Mouse (Mus musculus) CH12.LX (cell line): ENCODE measurements at regions not wholly inside any gene's neighbourhood (a gene's known extent, or its start where the extent isn't known, plus 50 kb on each side); places are given as distances from the start of the nearest gene placed in this dataset.

Source experiments
- DNase-seq: peaks from one replicate; pipeline ENCODE4 v3.0.0-alpha.2; 2013; ENCODE audit errors: extremely low read depth
- H3K27ac ChIP-seq: 2 replicates; pipeline ENCODE4 v1.5.1; 2012; ENCODE audit warnings: low read depth, mild to moderate bottlenecking, control low read depth, moderate library complexity; ENCODE audit not compliant: insufficient read depth
- H3K27me3 ChIP-seq: replicated peaks from 2 replicates; pipeline ENCODE3; 2012; ENCODE audit warnings: inconsistent platforms
- H3K36me3 ChIP-seq, 2 experiments: replicated peaks in 1 of 2; 2 replicates each; pipeline versions ENCODE3 to v1.6.1; 2012; ENCODE audit warnings: inconsistent platforms in 1 of 2, low read length in 1 of 2, mild to moderate bottlenecking in 1 of 2, mixed read lengths in 1 of 2, moderate library complexity in 1 of 2; ENCODE audit not compliant: control insufficient read depth in 1 of 2, insufficient read depth in 1 of 2
- H3K4me1 ChIP-seq, 2 experiments: 2 replicates each; pipeline ENCODE4 v1.6.1; 2012; ENCODE audit warnings: inconsistent platforms in 1 of 2, moderate library complexity in 1 of 2; ENCODE audit not compliant: insufficient read depth in 2 of 2, control insufficient read depth in 1 of 2
- H3K4me2 ChIP-seq: 2 replicates; pipeline ENCODE4 v1.6.1; 2012; ENCODE audit warnings: low read depth, mild to moderate bottlenecking, control low read depth; ENCODE audit not compliant: poor library complexity, insufficient read depth, severe bottlenecking
- H3K4me3 ChIP-seq, 3 experiments: fragments of 150-350 bp in 1 of 3; sonication (generic) in 1 of 3; replicated peaks in 1 of 3; 2 replicates each; pipeline versions ENCODE3 to v1.5.1; 2011 to 2012; ENCODE audit warnings: low read depth in 2 of 3, low read length in 2 of 3, mild to moderate bottlenecking in 2 of 3, moderate library complexity in 2 of 3, control low read depth in 1 of 3, improper control_type of control experiment in 1 of 3, inconsistent platforms in 1 of 3, mixed read lengths in 1 of 3; ENCODE audit not compliant: poor library complexity in 1 of 3
- H3K79me2 ChIP-seq: replicated peaks from 2 replicates; pipeline ENCODE4 v1.6.1; 2012; ENCODE audit warnings: mild to moderate bottlenecking, moderate library complexity; ENCODE audit not compliant: control insufficient read depth, poor library complexity, insufficient read depth, severe bottlenecking; ENCODE audit errors: extremely low read depth
- H3K9ac ChIP-seq: 2 replicates; pipeline ENCODE4 v1.6.1; 2012; ENCODE audit warnings: low read depth, mild to moderate bottlenecking, control low read depth, moderate library complexity; ENCODE audit not compliant: insufficient read depth
- H3K9me3 ChIP-seq: replicated peaks from 2 replicates; pipeline ENCODE3; 2012; ENCODE audit warnings: low read length, inconsistent platforms, mixed read lengths
- BHLHE40 ChIP-seq: IDR thresholded peaks from 2 replicates; pipeline ENCODE4 v1.6.1; 2011; ENCODE audit warnings: mild to moderate bottlenecking, low read depth, low read length, improper control_type of control experiment
- CHD2 ChIP-seq: IDR thresholded peaks from 2 replicates; pipeline ENCODE4 v1.6.1; 2011; ENCODE audit warnings: low read length, improper control_type of control experiment
- CTCF ChIP-seq, 2 experiments: IDR thresholded peaks in 1 of 2; conservative IDR thresholded peaks in 1 of 2; 2 replicates each; pipeline ENCODE4 v1.5.1; 2011 to 2012; ENCODE audit warnings: low read depth in 2 of 2, low read length in 2 of 2, improper control_type of control experiment in 1 of 2, inconsistent platforms in 1 of 2, mild to moderate bottlenecking in 1 of 2, moderate library complexity in 1 of 2
- ELF1 ChIP-seq: IDR thresholded peaks from 2 replicates; pipeline ENCODE4 v1.6.1; 2014; ENCODE audit warnings: low read depth, mild to moderate bottlenecking, inconsistent platforms, low read length, improper control_type of control experiment
- EP300 ChIP-seq: IDR thresholded peaks from 2 replicates; pipeline ENCODE4 v1.6.1; 2011; ENCODE audit warnings: low read length, improper control_type of control experiment
- ETS1 ChIP-seq: conservative IDR thresholded peaks from 2 replicates; pipeline ENCODE4 v1.6.1; 2012; ENCODE audit warnings: low read depth, mild to moderate bottlenecking, inconsistent platforms, low read length, improper control_type of control experiment, moderate library complexity
- JUN ChIP-seq: IDR thresholded peaks from 2 replicates; pipeline ENCODE4 v1.6.1; 2011; ENCODE audit warnings: low read depth, mild to moderate bottlenecking, low read length, improper control_type of control experiment, moderate library complexity; ENCODE audit not compliant: insufficient read depth
- JUND ChIP-seq: conservative IDR thresholded peaks from 2 replicates; pipeline ENCODE4 v1.6.1; 2011; ENCODE audit warnings: low read depth, low read length, improper control_type of control experiment
- KAT2A ChIP-seq: IDR thresholded peaks from 2 replicates; pipeline ENCODE4 v1.6.1; 2012; ENCODE audit warnings: low read length, improper control_type of control experiment, inconsistent platforms; ENCODE audit not compliant: insufficient replicate concordance
- MAZ ChIP-seq: IDR thresholded peaks from 2 replicates; pipeline ENCODE4 v1.6.1; 2012; ENCODE audit warnings: low read depth, mild to moderate bottlenecking, inconsistent platforms, low read length, improper control_type of control experiment, moderate library complexity
- MEF2A ChIP-seq: IDR thresholded peaks from 2 replicates; pipeline ENCODE4 v1.6.1; 2014; ENCODE audit warnings: low read depth, mild to moderate bottlenecking, inconsistent platforms, low read length, improper control_type of control experiment, borderline replicate concordance
- MXI1 ChIP-seq: IDR thresholded peaks from 2 replicates; pipeline ENCODE4 v1.6.1; 2011; ENCODE audit warnings: mild to moderate bottlenecking, low read depth, low read length, improper control_type of control experiment
- NRF1 ChIP-seq: IDR thresholded peaks from 2 replicates; pipeline ENCODE4 v1.6.1; 2014; ENCODE audit warnings: low read depth, mild to moderate bottlenecking, inconsistent platforms, low read length, improper control_type of control experiment, moderate library complexity
- RCOR1 ChIP-seq: conservative IDR thresholded peaks from 2 replicates; pipeline ENCODE4 v1.6.1; 2012; ENCODE audit warnings: low read depth, mild to moderate bottlenecking, inconsistent platforms, low read length, improper control_type of control experiment
- UBTF ChIP-seq: IDR thresholded peaks from 2 replicates; pipeline ENCODE4 v1.6.1; 2012; ENCODE audit warnings: low read depth, mild to moderate bottlenecking, inconsistent platforms, low read length, improper control_type of control experiment, moderate library complexity
- ZC3H11A ChIP-seq: IDR thresholded peaks from 2 replicates; pipeline ENCODE4 v1.6.1; 2012; ENCODE audit warnings: low read depth, mild to moderate bottlenecking, inconsistent platforms, low read length, improper control_type of control experiment
- ZKSCAN1 ChIP-seq: IDR thresholded peaks from 2 replicates; pipeline ENCODE4 v1.6.1; 2012; ENCODE audit warnings: low read depth, inconsistent platforms, low read length, improper control_type of control experiment, borderline replicate concordance
- ZMIZ1 ChIP-seq: IDR thresholded peaks from 2 replicates; pipeline ENCODE4 v1.6.1; 2012; ENCODE audit warnings: low read depth, mild to moderate bottlenecking, inconsistent platforms, low read length, improper control_type of control experiment
- dilution Hi-C: fragments of 300-500 bp; cut with MboI; formaldehyde crosslinking; loops from 2 replicates; pipeline ENCODE4 v1.14.3; 2020; ENCODE audit warnings: low sequenced_read_pairs; ENCODE audit not compliant: extremely low pct_unique_long_range_greater_than_20kb, extremely low pct_ligation_motif_present
- in situ Hi-C: fragments of 300-500 bp; cut with MboI; formaldehyde crosslinking; loops from 3 replicates; pipeline ENCODE4 v1.14.3; 2019; ENCODE audit warnings: low sequenced_read_pairs, low pct_ligation_motif_present, low pct_unique_long_range_greater_than_20kb, mixed read lengths

- Histone ChIP-seq H3K27ac (no peak overlapping the region), H3K9me3 (peaks cover 81% of the 10 kb centered on the region), H3K27me3 (no peaks in the 10 kb centered on the region), H3K4me1 (no peaks in the 10 kb centered on the region), H3K4me3 (no peak overlapping the region), H3K36me3 (no peaks in the 10 kb centered on the region), H3K9ac (no peak overlapping the region), H3K4me2 (no peak overlapping the region), H3K79me2 (no peaks in the 10 kb centered on the region)
- DNase-seq: no peak
- in situ Hi-C loops: no loop called here
- dilution Hi-C loops: no loop called here
- TF ChIP-seq KAT2A (no peak), CTCF (conservative IDR thresholded peaks at IDR 0.05 in 1 of 2, IDR thresholded peaks at IDR 0.05 in 1 of 2; ENCODE audit: low read depth in 2 of 2, low read length in 2 of 2) (no peak), ZKSCAN1 (no peak), JUND (no peak), MXI1 (no peak), ELF1 (no peak), ZC3H11A (no peak), ETS1 (no peak), MEF2A (no peak), CHD2 (no peak), RCOR1 (no peak), EP300 (no peak)
These were observed 210.0 kb downstream of the Vrk1 start for GRCm38 (mm10) chr12:106220071-106220470.

- peaks cover 82% of the 10 kb centered on the region for H3K9me3 ChIP-seq
- in situ Hi-C loops: no loop called here
These were observed 216.2 kb downstream of the Vrk1 start for GRCm38 (mm10) chr12:106226276-106226675.

More at GRCm38 (mm10) chr12:106226276-106226675, 216.2 kb downstream of the Vrk1 start:
- Histone ChIP-seq H3K9ac (no peak overlapping the region), H3K27me3 (no peaks in the 10 kb centered on the region), H3K4me1 (no peaks in the 10 kb centered on the region), H3K79me2 (no peaks in the 10 kb centered on the region), H3K4me3 (no peak overlapping the region), H3K27ac (no peak overlapping the region), H3K36me3 (no peaks in the 10 kb centered on the region), H3K4me2 (no peak overlapping the region)
- no peak for DNase-seq
- TF ChIP-seq NRF1 (no peak), ZMIZ1 (no peak), BHLHE40 (no peak), UBTF (no peak), CHD2 (no peak), MAZ (no peak), ZKSCAN1 (no peak), JUN (no peak)
- dilution Hi-C loops: no loop called here
